Mouse (Mus musculus) liver, embryonic 12.5 days (tissue): ENCODE results near the gene Txnrd3. TPM values are rescaled to one million over a fixed set of nuclear protein-coding genes. Genes with fewer than 3 reads are reported as not detected.
A peak's percentile ranks its signal among the peaks of the same experiment; 100 is the strongest.

ENCODE experiments used
- ATAC-seq: fragments of 200-750 bp; cut with Nextera tagmentation; 2 replicates; pipeline ENCODE4 v1.8.0; 2017; ENCODE audit warnings: moderate number of reproducible peaks, mild to moderate bottlenecking, moderate library complexity
- H3K27ac ChIP-seq: fragments of 300-500 bp; sonication (generic); 2 replicates; pipeline ENCODE4 v1.5.1; 2016; ENCODE audit warnings: mild to moderate bottlenecking
- H3K27me3 ChIP-seq: fragments of 300-500 bp; sonication (generic); replicated peaks from 2 replicates; pipeline ENCODE4 v1.6.1; 2016; ENCODE audit warnings: mild to moderate bottlenecking, moderate library complexity
- H3K36me3 ChIP-seq: fragments of 300-500 bp; sonication (generic); 2 replicates; pipeline ENCODE4 v1.6.1; 2016; ENCODE audit warnings: mild to moderate bottlenecking, moderate library complexity
- H3K4me1 ChIP-seq: fragments of 300-500 bp; sonication (generic); 2 replicates; pipeline ENCODE4 v1.6.1; 2016
- H3K4me2 ChIP-seq: fragments of 300-500 bp; sonication (generic); 2 replicates; pipeline ENCODE4 v1.6.1; 2016; ENCODE audit warnings: mild to moderate bottlenecking, moderate library complexity
- H3K4me3 ChIP-seq: fragments of 300-500 bp; sonication (generic); 2 replicates; pipeline ENCODE4 v1.5.1; 2016; ENCODE audit warnings: mild to moderate bottlenecking, moderate library complexity
- H3K9ac ChIP-seq: fragments of 300-500 bp; sonication (generic); 2 replicates; pipeline ENCODE4 v1.6.1; 2016; ENCODE audit warnings: mild to moderate bottlenecking, moderate library complexity
- H3K9me3 ChIP-seq: fragments of 300-500 bp; sonication (generic); replicated peaks from 2 replicates; pipeline ENCODE4 v1.6.1; 2016; ENCODE audit warnings: mild to moderate bottlenecking, moderate library complexity
- WGBS: fragments of 180-500 bp; shearing (Covaris S2); methylation state at CpG from one replicate; pipeline ENCODE4 v1.1.7; 2016; ENCODE audit not compliant: insufficient replicate concordance; 5-methylcytosine and 5-hydroxymethylcytosine counted together
- polyA plus RNA-seq: library from polyadenylated mRNA; unstranded; fragments of >200 nt; fragmentation: Nextera tagmentation; extraction: Ambion mirVana; gene quantifications from 2 replicates; pipeline ENCODE4 v1.2.1, GENCODE M21; 2016

Txnrd3 gene
- polyA plus RNA-seq, 1 experiment from 2014 or later = 6.4 TPM

- H3K4me1 ChIP-seq = no peaks in the 10 kb centered on the region
- H3K27ac ChIP-seq = no peak overlapping the region
- ATAC-seq = no peak
- no peaks in the 10 kb centered on the region for H3K36me3 ChIP-seq
- no peaks in the 10 kb centered on the region for H3K9me3 ChIP-seq
- H3K4me3 ChIP-seq = no peak overlapping the region
- no peak overlapping the region for H3K9ac ChIP-seq
- 33% methylated on average over 8 of the region's 8 CpGs for whole genome bisulfite sequencing
- peaks cover 24% of the 10 kb centered on the region; the same call in 1 of the 2 replicates for H3K27me3 ChIP-seq
- H3K4me2 ChIP-seq = no peak overlapping the region
These were observed 15.6 kb upstream of the Txnrd3 start for GRCm38 (mm10) chr6:89628045-89628785.

GRCm38 (mm10) chr6:89631809-89632562, 11.8 kb upstream of the Txnrd3 start:
- Histone ChIP-seq H3K9me3 (no peaks in the 10 kb centered on the region), H3K36me3 (no peaks in the 10 kb centered on the region), H3K4me2 (no peak overlapping the region), H3K4me1 (no peaks in the 10 kb centered on the region), H3K4me3 (no peak overlapping the region), H3K9ac (no peak overlapping the region), H3K27me3 (0 out of 2 replicates have a peak, but pooled peaks cover 24% of the 10 kb centered on the region), H3K27ac (no peak overlapping the region)
- no peak; the same call in 1 of the 2 replicates for ATAC-seq
- whole genome bisulfite sequencing = 7% methylated on average over 10 of the region's 10 CpGs

- no peak overlapping the region for H3K9ac ChIP-seq
- H3K27me3 ChIP-seq = 0 out of 2 replicates have a peak, but pooled peaks cover 24% of the 10 kb centered on the region
- H3K4me1 ChIP-seq = no peaks in the 10 kb centered on the region
- H3K4me2 ChIP-seq = no peak overlapping the region
- H3K36me3 ChIP-seq = no peaks in the 10 kb centered on the region
- H3K9me3 ChIP-seq = no peaks in the 10 kb centered on the region
- WGBS = 66% methylated on average over 7 of the region's 7 CpGs
- ATAC-seq = no peak
- no peak overlapping the region for H3K27ac ChIP-seq
- H3K4me3 ChIP-seq = no peak overlapping the region
These were observed 10.7 kb upstream of the Txnrd3 start for GRCm38 (mm10) chr6:89633115-89633514.

GRCm38 (mm10) chr6:89634400-89634799, 9.4 kb upstream of the Txnrd3 start:
- WGBS = 28% methylated on average over 8 of the region's 8 CpGs

GRCm38 (mm10) chr6:89637977-89638376, 5.8 kb upstream of the Txnrd3 start:
- Histone ChIP-seq H3K4me2 (no peak overlapping the region), H3K9me3 (no peaks in the 10 kb centered on the region), H3K36me3 (no peaks in the 10 kb centered on the region), H3K27me3 (0 out of 2 replicates have a peak, but pooled peaks cover 4% of the 10 kb centered on the region), H3K4me1 (peaks cover under 1% of the 10 kb centered on the region), H3K27ac (no peak overlapping the region), H3K4me3 (no peak overlapping the region), H3K9ac (no peak overlapping the region)
- 38% methylated on average over 4 of the region's 4 CpGs for WGBS
- ATAC-seq = no peak

More at GRCm38 (mm10) chr6:89634400-89634799, 9.4 kb upstream of the Txnrd3 start:
- H3K27ac ChIP-seq = no peak overlapping the region
- H3K27me3 ChIP-seq = 0 out of 2 replicates have a peak, but pooled peaks cover 24% of the 10 kb centered on the region
- no peaks in the 10 kb centered on the region for H3K4me1 ChIP-seq
- no peaks in the 10 kb centered on the region for H3K36me3 ChIP-seq
- no peak overlapping the region for H3K9ac ChIP-seq
- H3K4me2 ChIP-seq = no peak overlapping the region
- no peak for ATAC-seq
- H3K4me3 ChIP-seq = no peak overlapping the region
- no peaks in the 10 kb centered on the region for H3K9me3 ChIP-seq

- Histone ChIP-seq H3K4me2 (no peak overlapping the region), H3K9me3 (no peaks in the 10 kb centered on the region), H3K4me1 (peaks cover 11% of the 10 kb centered on the region), H3K36me3 (no peaks in the 10 kb centered on the region), H3K27me3 (no peaks in the 10 kb centered on the region), H3K9ac (no peak overlapping the region), H3K4me3 (no peak overlapping the region), H3K27ac (no peak overlapping the region)
- ATAC-seq = no peak
- 40% methylated on average over 2 of the region's 2 CpGs for WGBS
These were observed 4.8 kb upstream of the Txnrd3 start for GRCm38 (mm10) chr6:89639025-89639424.

- no peaks in the 10 kb centered on the region for H3K9me3 ChIP-seq
- no peaks in the 10 kb centered on the region for H3K36me3 ChIP-seq
- H3K4me2 ChIP-seq = peak overlapping the region; percentile 98
- H3K4me1 ChIP-seq = peaks cover 19% of the 10 kb centered on the region
- H3K27ac ChIP-seq = peak overlapping the region; percentile 83
- peak; percentile 89 for ATAC-seq
- under 1% methylated on average over 41 of the region's 41 CpGs for WGBS
- H3K9ac ChIP-seq = peak overlapping the region; percentile 69
- no peaks in the 10 kb centered on the region for H3K27me3 ChIP-seq
- H3K4me3 ChIP-seq = peak overlapping the region; percentile 67
These were observed 685 bp downstream of the Txnrd3 start for GRCm38 (mm10) chr6:89644271-89645075.

- Histone ChIP-seq H3K27ac (no peak overlapping the region), H3K9me3 (no peaks in the 10 kb centered on the region)
- WGBS = 59% methylated on average over 8 of the region's 8 CpGs
These were observed 6.1 kb downstream of the Txnrd3 start for GRCm38 (mm10) chr6:89649897-89650296.

GRCm38 (mm10) chr6:89651770-89652169, 8.0 kb downstream of the Txnrd3 start:
- H3K36me3 ChIP-seq = no peaks in the 10 kb centered on the region; the same call in 1 of the 2 replicates
- no peak for ATAC-seq

More at GRCm38 (mm10) chr6:89649897-89650296, 6.1 kb downstream of the Txnrd3 start:
- no peak overlapping the region for H3K4me3 ChIP-seq
- no peaks in the 10 kb centered on the region for H3K36me3 ChIP-seq
- H3K9ac ChIP-seq = no peak overlapping the region
- H3K27me3 ChIP-seq = no peaks in the 10 kb centered on the region
- no peak overlapping the region for H3K4me2 ChIP-seq
- H3K4me1 ChIP-seq = 0 out of 2 replicates have a peak, but pooled peaks cover 2% of the 10 kb centered on the region
- no peak for ATAC-seq

GRCm38 (mm10) chr6:89655011-89655410, 11.2 kb downstream of the Txnrd3 start:
- 82% methylated on average over 3 of the region's 3 CpGs for WGBS
- Histone ChIP-seq H3K27me3 (no peaks in the 10 kb centered on the region), H3K27ac (no peak overlapping the region), H3K9me3 (no peaks in the 10 kb centered on the region), H3K4me1 (no peaks in the 10 kb centered on the region), H3K9ac (no peak overlapping the region), H3K36me3 (no peaks in the 10 kb centered on the region; the same call in 1 of the 2 replicates), H3K4me3 (no peak overlapping the region), H3K4me2 (no peak overlapping the region)
- ATAC-seq = no peak

More at GRCm38 (mm10) chr6:89651770-89652169, 8.0 kb downstream of the Txnrd3 start:
- Histone ChIP-seq H3K4me3 (no peak overlapping the region), H3K4me1 (no peaks in the 10 kb centered on the region), H3K27ac (no peak overlapping the region), H3K27me3 (no peaks in the 10 kb centered on the region), H3K9me3 (no peaks in the 10 kb centered on the region), H3K4me2 (no peak overlapping the region), H3K9ac (no peak overlapping the region)

GRCm38 (mm10) chr6:89658342-89658741, 14.6 kb downstream of the Txnrd3 start:
- ATAC-seq = no peak
- no peaks in the 10 kb centered on the region; the same call in 1 of the 2 replicates for H3K36me3 ChIP-seq
- no peak overlapping the region for H3K4me2 ChIP-seq
- no peak overlapping the region for H3K4me3 ChIP-seq
- H3K9me3 ChIP-seq = no peaks in the 10 kb centered on the region
- H3K27ac ChIP-seq = no peak overlapping the region
- H3K9ac ChIP-seq = no peak overlapping the region
- WGBS = 70% methylated on average over 3 of the region's 3 CpGs
- H3K27me3 ChIP-seq = no peaks in the 10 kb centered on the region
- no peaks in the 10 kb centered on the region for H3K4me1 ChIP-seq
